Mouse (Mus musculus) kidney, adult 2 months (tissue): ENCODE measurements at regions not wholly inside any gene's neighbourhood (a gene's known extent, or its start where the extent isn't known, plus 50 kb on each side); places are given as distances from the start of the nearest gene placed in this dataset.

Experiments
- CTCF ChIP-seq: fragments of 200-500 bp; conservative IDR thresholded peaks from 2 replicates; pipeline ENCODE4 v1.5.1; 2011; ENCODE audit warnings: low read depth, mild to moderate bottlenecking, control low read depth, low read length, moderate library complexity, mixed read lengths; ENCODE audit not compliant: insufficient read depth, insufficient read length
- POLR2A ChIP-seq: fragments of 200-500 bp; IDR thresholded peaks from one replicate; pipeline ENCODE4 v1.6.1; 2011; ENCODE audit warnings: low read depth, low read length, control low read depth

DNA sequence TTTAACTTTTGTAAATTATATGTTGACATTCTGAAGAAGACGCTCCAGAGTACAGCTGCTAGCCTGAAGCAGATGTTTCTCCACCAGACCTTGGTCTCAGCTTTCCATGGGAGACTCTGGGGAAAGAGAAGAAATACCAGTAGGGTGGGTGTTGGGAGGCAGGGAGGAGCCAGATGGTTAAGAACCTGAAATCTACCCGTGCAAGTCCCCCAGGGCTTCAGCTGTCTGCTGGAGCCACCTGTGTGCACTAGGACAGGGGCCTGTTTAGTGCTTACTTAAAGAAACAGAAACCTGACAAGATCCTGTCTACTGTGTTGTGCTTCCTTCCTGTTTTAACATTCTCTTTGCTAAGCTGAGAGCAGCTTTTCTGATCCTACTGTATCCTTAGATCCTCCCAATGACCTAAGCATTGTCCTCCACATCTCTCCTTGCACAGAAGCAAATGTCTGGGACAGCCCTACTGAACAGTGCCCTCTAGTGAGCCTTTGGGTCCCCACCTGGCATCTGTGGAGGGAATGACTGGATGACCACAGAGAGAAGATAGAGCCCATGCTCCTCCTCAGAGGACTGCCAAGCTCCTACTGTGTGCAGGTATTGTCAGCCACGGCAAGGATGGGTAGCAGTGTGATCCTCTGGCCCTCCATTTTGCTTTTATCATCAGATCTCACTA, 107.5 kb upstream of the Tpm1 start:
- TF ChIP-seq CTCF, result peak; percentile 88
- no peak for TF ChIP-seq POLR2A
